Mouse (Mus musculus) MEL (cell line): ENCODE results near the gene Mycbp2. TPM values are rescaled to one million over a fixed set of nuclear protein-coding genes. Genes with fewer than 3 reads are reported as not detected.

Source experiments
- DNase-seq: peaks from one replicate; pipeline ENCODE4 v3.0.0; 2011; ENCODE audit warnings: low read depth, low spot score
- H3K27ac ChIP-seq: 2 replicates; pipeline ENCODE4 v1.5.1; 2012; ENCODE audit warnings: low read depth, mild to moderate bottlenecking, control low read depth, low read length, moderate library complexity; ENCODE audit not compliant: control insufficient read depth
- H3K27me3 ChIP-seq, 2 experiments: fragments of 150-350 bp in 1 of 2; sonication (generic) in 1 of 2; 2 replicates each; pipeline ENCODE4 v1.6.1; 2012; ENCODE audit warnings: low read length in 2 of 2, mild to moderate bottlenecking in 2 of 2, improper control_type of control experiment in 1 of 2, moderate library complexity in 1 of 2; ENCODE audit not compliant: insufficient read depth in 2 of 2, control insufficient read depth in 1 of 2
- H3K36me3 ChIP-seq, 2 experiments: 2 replicates each; pipeline ENCODE4 v1.6.1; 2012 to 2014; ENCODE audit warnings: low read length in 2 of 2, improper control_type of control experiment in 1 of 2, inconsistent platforms in 1 of 2, mild to moderate bottlenecking in 1 of 2; ENCODE audit not compliant: insufficient read depth in 2 of 2, control insufficient read depth in 1 of 2
- H3K4me1 ChIP-seq, 2 experiments: fragments of 150-350 bp in 1 of 2; sonication (generic) in 1 of 2; 2 replicates each; pipeline ENCODE4 v1.6.1; 2012; ENCODE audit warnings: low read length in 2 of 2, improper control_type of control experiment in 1 of 2, mild to moderate bottlenecking in 1 of 2; ENCODE audit not compliant: insufficient read depth in 2 of 2, control insufficient read depth in 1 of 2
- H3K4me3 ChIP-seq, 2 experiments: fragments of 150-350 bp in 1 of 2; sonication (generic) in 1 of 2; 2 replicates each; pipeline ENCODE4 v1.5.1; 2012; ENCODE audit warnings: low read depth in 2 of 2, low read length in 2 of 2, mild to moderate bottlenecking in 2 of 2, moderate library complexity in 2 of 2, control low read depth in 1 of 2, improper control_type of control experiment in 1 of 2; ENCODE audit not compliant: control insufficient read depth in 1 of 2, insufficient read depth in 1 of 2
- H3K79me2 ChIP-seq: 2 replicates; pipeline ENCODE4 v1.6.1; 2012; ENCODE audit warnings: mild to moderate bottlenecking, low read length, moderate library complexity; ENCODE audit not compliant: control insufficient read depth, poor library complexity, insufficient read depth
- H3K9ac ChIP-seq: 2 replicates; pipeline ENCODE4 v1.6.1; 2012; ENCODE audit warnings: low read depth, mild to moderate bottlenecking, control low read depth, low read length, moderate library complexity; ENCODE audit not compliant: control insufficient read depth, poor library complexity, severe bottlenecking
- H3K9me3 ChIP-seq: fragments of 150-350 bp; sonication (generic); replicated peaks from 2 replicates; pipeline ENCODE4 v1.6.1; 2012; ENCODE audit warnings: mild to moderate bottlenecking, low read length, improper control_type of control experiment, moderate library complexity; ENCODE audit not compliant: insufficient read depth
- CHD2 ChIP-seq: IDR thresholded peaks from 2 replicates; pipeline ENCODE4 v1.6.1; 2011; ENCODE audit warnings: low read length, improper control_type of control experiment
- E2F4 ChIP-seq: IDR thresholded peaks from 2 replicates; pipeline ENCODE4 v1.6.1; 2011; ENCODE audit warnings: low read depth, low read length, improper control_type of control experiment, borderline replicate concordance
- ELF1 ChIP-seq: IDR thresholded peaks from 2 replicates; pipeline ENCODE4 v1.6.1; 2014; ENCODE audit warnings: low read depth, mild to moderate bottlenecking, inconsistent platforms, low read length, improper control_type of control experiment, moderate library complexity
- EP300 ChIP-seq, 2 experiments: IDR thresholded peaks; 2 replicates each; pipeline ENCODE4 v1.6.1; 2011; ENCODE audit warnings: improper control_type of control experiment in 2 of 2, low read length in 2 of 2, low read depth in 1 of 2, mild to moderate bottlenecking in 1 of 2
- ETS1 ChIP-seq: IDR thresholded peaks from 2 replicates; pipeline ENCODE4 v1.6.1; 2012; ENCODE audit warnings: low read depth, mild to moderate bottlenecking, inconsistent platforms, low read length, improper control_type of control experiment, moderate library complexity
- GATA1 ChIP-seq: IDR thresholded peaks from 2 replicates; pipeline ENCODE4 v1.6.1; 2011; ENCODE audit warnings: low read depth, low read length, improper control_type of control experiment
- HCFC1 ChIP-seq: IDR thresholded peaks from 2 replicates; pipeline ENCODE4 v1.6.1; 2012; ENCODE audit warnings: low read depth, mild to moderate bottlenecking, inconsistent platforms, low read length, improper control_type of control experiment, moderate library complexity
- JUND ChIP-seq: IDR thresholded peaks from 2 replicates; pipeline ENCODE4 v1.6.1; 2011; ENCODE audit warnings: low read depth, mild to moderate bottlenecking, improper control_type of control experiment, low read length
- KAT2A ChIP-seq: conservative IDR thresholded peaks from 2 replicates; pipeline ENCODE4 v1.6.1; 2012; ENCODE audit warnings: low read depth, low read length, improper control_type of control experiment, inconsistent platforms
- MXI1 ChIP-seq: IDR thresholded peaks from 2 replicates; pipeline ENCODE4 v1.6.1; 2011; ENCODE audit warnings: mild to moderate bottlenecking, low read depth, low read length, improper control_type of control experiment
- MYC ChIP-seq: IDR thresholded peaks from 2 replicates; pipeline ENCODE4 v1.6.1; 2011; ENCODE audit warnings: low read depth, mild to moderate bottlenecking, low read length, improper control_type of control experiment, moderate library complexity
- POLR2AphosphoS5 ChIP-seq: IDR thresholded peaks from 2 replicates; pipeline ENCODE4 v1.6.1; 2012; ENCODE audit warnings: low read depth, borderline replicate concordance, mild to moderate bottlenecking, inconsistent platforms, low read length, moderate library complexity, mixed read lengths
- SIN3A ChIP-seq: IDR thresholded peaks from 2 replicates; pipeline ENCODE4 v1.6.1; 2012; ENCODE audit warnings: low read length, improper control_type of control experiment, inconsistent platforms
- SMC3 ChIP-seq: IDR thresholded peaks from 2 replicates; pipeline ENCODE4 v1.6.1; 2011; ENCODE audit warnings: low read depth, low read length, improper control_type of control experiment
- TAL1 ChIP-seq: IDR thresholded peaks from 2 replicates; pipeline ENCODE4 v1.6.1; 2012; ENCODE audit warnings: mild to moderate bottlenecking, inconsistent platforms, low read length, moderate library complexity, mixed read lengths
- TCF12 ChIP-seq: IDR thresholded peaks from 2 replicates; pipeline ENCODE4 v1.6.1; 2014; ENCODE audit warnings: low read depth, mild to moderate bottlenecking, inconsistent platforms, low read length, improper control_type of control experiment, moderate library complexity
- UBTF ChIP-seq: IDR thresholded peaks from 2 replicates; pipeline ENCODE4 v1.6.1; 2012; ENCODE audit warnings: low read depth, mild to moderate bottlenecking, inconsistent platforms, low read length, improper control_type of control experiment, moderate library complexity, borderline replicate concordance; ENCODE audit not compliant: insufficient read depth
- USF1 ChIP-seq: IDR thresholded peaks from 2 replicates; pipeline ENCODE4 v1.6.1; 2014; ENCODE audit warnings: low read depth, mild to moderate bottlenecking, inconsistent platforms, low read length, improper control_type of control experiment, moderate library complexity
- polyA plus RNA-seq, 2 experiments: library from polyadenylated mRNA; stranded (reverse) in 1 of 2; unstranded in 1 of 2; fragments of >175 nt in 1 of 2; fragments of >200 nt in 1 of 2; gene quantifications; 2 replicates each; pipeline versions ENCODE4 v1.2.1 to v1.2.4; 2012; ENCODE audit warnings: low replicate concordance in 2 of 2, low read depth in 1 of 2; ENCODE audit not compliant: insufficient read length in 2 of 2, insufficient read depth in 1 of 2, missing spikeins in 1 of 2
- total RNA-seq: library from RNA; depleted of rRNA; stranded (reverse); fragments of 300-350 nt; gene quantifications from 2 replicates; pipeline ENCODE4 v1.2.3, GENCODE M21; 2012

Mycbp2 gene
- total and polyA plus RNA-seq, 3 experiments, result 9.1 to 28.0 (median 23.4) TPM

DNA sequence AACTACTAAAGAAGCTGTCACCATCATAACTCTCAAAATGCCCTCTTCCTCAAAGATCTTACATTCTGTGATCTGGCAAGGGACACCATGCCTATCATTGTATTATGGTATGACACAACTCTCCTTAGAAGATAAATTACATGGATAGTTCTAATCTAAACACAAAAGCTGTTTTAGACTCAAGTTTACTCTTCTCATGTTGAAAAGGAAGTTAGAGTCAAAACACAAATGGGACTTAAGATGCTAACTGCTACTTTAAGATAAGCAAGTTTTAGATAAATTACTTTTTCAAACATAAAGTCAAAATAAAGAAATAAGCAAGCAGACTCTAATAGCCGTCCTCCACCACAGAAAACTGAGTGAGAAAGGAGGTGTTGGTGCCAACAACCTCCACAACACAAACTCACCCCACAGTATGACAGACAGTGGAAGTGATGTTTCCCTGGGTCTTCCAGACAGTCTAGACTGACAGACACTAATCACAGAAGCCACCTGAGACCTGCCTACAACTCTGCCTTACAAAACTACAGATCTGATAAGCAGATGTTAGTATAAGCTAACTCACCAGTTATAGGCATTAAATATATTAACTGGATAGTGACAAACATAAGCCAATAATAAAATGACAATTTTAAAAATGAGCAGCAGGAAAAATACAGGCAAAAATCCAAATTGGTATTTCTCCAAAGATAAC lies 260.6 kb downstream of the Mycbp2 start (continued):
- TF ChIP-seq USF1, result no peak
- TF ChIP-seq TCF12, result peak; percentile 86
- 0 out of 2 replicates have a peak, but pooled peaks have one; percentile 31 for TF ChIP-seq MYC
- TF ChIP-seq E2F4, result no peak
- TF ChIP-seq HCFC1, result no peak
- TF ChIP-seq SMC3, result no peak
- peak; percentile 71 for TF ChIP-seq SIN3A
- peak; percentile 78 to 80; a peak in 3 of 4 replicates for TF ChIP-seq EP300 (IDR thresholded peaks at IDR 0.05; ENCODE audit: low read depth in 1 of 2, low read length in 2 of 2)
- TF ChIP-seq TAL1, result peak; percentile 28; the same call in 1 of the 2 replicates

DNA sequence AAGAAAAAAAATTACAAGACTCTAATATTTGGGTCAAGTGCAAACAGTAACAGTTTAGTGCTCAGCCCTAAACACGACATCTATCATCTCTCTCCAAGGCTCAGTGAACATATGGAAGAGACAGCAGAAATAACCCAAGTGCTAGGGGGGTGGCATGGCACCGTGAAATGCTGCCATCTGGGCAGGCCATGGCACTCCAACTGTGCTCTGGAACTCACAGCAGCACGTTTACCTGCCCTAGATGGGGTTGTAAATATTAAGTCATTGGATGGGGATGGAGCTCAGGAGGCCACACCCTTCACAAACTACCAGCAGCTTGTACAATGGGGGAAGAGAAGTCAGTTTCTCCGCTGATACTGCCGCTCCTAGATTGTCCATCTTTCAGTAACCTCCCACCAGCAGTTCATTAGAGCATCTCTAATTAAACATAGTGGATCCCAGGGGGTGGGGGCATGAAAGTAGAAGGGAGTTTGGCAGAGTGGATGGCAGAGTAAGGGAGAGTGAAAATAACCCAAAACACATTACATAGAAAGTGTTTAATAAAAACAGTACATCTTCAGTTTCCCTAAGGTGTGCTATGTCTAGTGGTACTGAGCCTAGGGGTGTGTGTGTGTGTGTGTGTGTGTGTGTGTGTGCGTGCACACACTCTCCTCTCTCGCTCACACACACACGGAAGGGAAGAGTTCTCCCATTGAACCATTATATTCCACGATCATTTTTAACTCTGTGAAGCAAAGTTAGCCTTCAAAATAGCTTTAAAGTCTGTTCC lies 267.2 kb downstream of the Mycbp2 start:
- no peak for DNase-seq
- Histone ChIP-seq H3K4me1 (no peaks in the 10 kb centered on the region), H3K27ac (no peak overlapping the region), H3K4me3 (no peak overlapping the region), H3K9me3 (no peaks in the 10 kb centered on the region), H3K9ac (no peak overlapping the region), H3K36me3 (peaks cover 2 to 10% of the 10 kb centered on the region in 2 experiments; a peak in 3 of 4 replicates), H3K27me3 (no peaks in the 10 kb centered on the region), H3K79me2 (no peaks in the 10 kb centered on the region; the same call in 1 of the 2 replicates)
- TF ChIP-seq POLR2AphosphoS5, result no peak
- no peak for TF ChIP-seq ETS1
- no peak for TF ChIP-seq ELF1
- no peak for TF ChIP-seq HCFC1
- TF ChIP-seq SMC3, result no peak
- TF ChIP-seq JUND, result no peak
- TF ChIP-seq, all 39 proteins: peak for 0

GRCm38 (mm10) chr14:103078006-103078912 lies 268.4 kb downstream of the Mycbp2 start:
- Histone ChIP-seq H3K4me3 (no peak overlapping the region), H3K9ac (no peak overlapping the region), H3K27me3 (no peaks in the 10 kb centered on the region)
- DNase-seq, result no peak
- no peak; the same call in 1 of the 2 replicates for TF ChIP-seq USF1
- no peak for TF ChIP-seq SIN3A
- no peak for TF ChIP-seq MYC
- TF ChIP-seq CHD2, result no peak
- no peak for TF ChIP-seq ETS1
- no peak for TF ChIP-seq KAT2A
- TF ChIP-seq GATA1, result no peak
- no peak for TF ChIP-seq UBTF
- TF ChIP-seq MXI1, result no peak
- no peak for TF ChIP-seq SMC3
- TF ChIP-seq, all 39 proteins: peak for 0
- no peaks in the 10 kb centered on the region for H3K9me3 ChIP-seq
- no peak overlapping the region for H3K27ac ChIP-seq
- no peaks in the 10 kb centered on the region for H3K4me1 ChIP-seq
- no peaks in the 10 kb centered on the region; the same call in 1 of the 2 replicates for H3K79me2 ChIP-seq
- H3K36me3 ChIP-seq, result peaks cover 2 to 9% of the 10 kb centered on the region in 2 experiments; a peak in 3 of 4 replicates
